Mouse (Mus musculus): ENCODE measurements at regions not wholly inside any gene's neighbourhood (a gene's known extent, or its start where the extent isn't known, plus 50 kb on each side); places are given as distances from the start of the nearest gene placed in this dataset.

- DNase-seq (ENCODE audit: low read depth, low spot score), result no peak
Observed at GRCm38 (mm10) chr3:128723100-128723499, 476.6 kb upstream of the Pitx2 start.

- DNase-seq (ENCODE audit: low read depth, low spot score), result no peak
Observed at GRCm38 (mm10) chr3:128720276-128720675, 479.4 kb upstream of the Pitx2 start.

GRCm38 (mm10) chr3:128719226-128719625, 480.5 kb upstream of the Pitx2 start:
- DNase-seq (ENCODE audit: low read depth, low spot score), result no peak

- DNase-seq (ENCODE audit: low read depth, low spot score), result no peak
Observed at GRCm38 (mm10) chr3:128707270-128707669, 492.4 kb upstream of the Pitx2 start.

- no peak for DNase-seq (ENCODE audit: low read depth, low spot score)
Observed at GRCm38 (mm10) chr3:128668468-128669127, 531.1 kb upstream of the Pitx2 start.

GRCm38 (mm10) chr3:128665184-128665583, 534.5 kb upstream of the Pitx2 start:
- no peak for DNase-seq (ENCODE audit: low read depth, low spot score)

GRCm38 (mm10) chr3:128636960-128637755, 562.5 kb upstream of the Pitx2 start:
- no peak for DNase-seq (ENCODE audit: low read depth, low spot score)

- DNase-seq (ENCODE audit: low read depth, low spot score), result no peak
Observed at GRCm38 (mm10) chr3:128627696-128628095, 572.0 kb upstream of the Pitx2 start.

GRCm38 (mm10) chr3:128616675-128617074, 583.0 kb upstream of the Pitx2 start:
- DNase-seq (ENCODE audit: low read depth, low spot score), result no peak

GRCm38 (mm10) chr3:128613657-128614056, 586.0 kb upstream of the Pitx2 start:
- no peak for DNase-seq (ENCODE audit: low read depth, low spot score)

- DNase-seq (ENCODE audit: low read depth, low spot score), result no peak
Observed at GRCm38 (mm10) chr3:128610731-128611130, 588.9 kb upstream of the Pitx2 start.

- DNase-seq (ENCODE audit: low read depth, low spot score), result no peak
Observed at GRCm38 (mm10) chr3:128608694-128609093, 591.0 kb upstream of the Pitx2 start.

- no peak for DNase-seq (ENCODE audit: low read depth, low spot score)
Observed at GRCm38 (mm10) chr3:128575339-128576129, 624.1 kb upstream of the Pitx2 start.

GRCm38 (mm10) chr3:128570551-128570950, 629.1 kb upstream of the Pitx2 start:
- no peak for DNase-seq (ENCODE audit: low read depth, low spot score)

GRCm38 (mm10) chr3:128565386-128565785, 634.3 kb upstream of the Pitx2 start:
- no peak for DNase-seq (ENCODE audit: low read depth, low spot score)

GRCm38 (mm10) chr3:128546416-128547327, 650.5 kb upstream of the Fam241a start:
- DNase-seq (ENCODE audit: low read depth, low spot score), result no peak

GRCm38 (mm10) chr3:128525427-128525826, 629.3 kb upstream of the Fam241a start:
- no peak for DNase-seq (ENCODE audit: low read depth, low spot score)

GRCm38 (mm10) chr3:128520671-128521103, 624.6 kb upstream of the Fam241a start:
- no peak for DNase-seq (ENCODE audit: low read depth, low spot score)

GRCm38 (mm10) chr3:128519913-128520316, 623.8 kb upstream of the Fam241a start:
- no peak for DNase-seq (ENCODE audit: low read depth, low spot score)

- DNase-seq (ENCODE audit: low read depth, low spot score), result no peak
Observed at GRCm38 (mm10) chr3:128518806-128519205, 622.7 kb upstream of the Fam241a start.

- DNase-seq (ENCODE audit: low read depth, low spot score), result peak; percentile 4
Observed at GRCm38 (mm10) chr3:128471111-128471510, 575.0 kb upstream of the Fam241a start.
